Mouse (Mus musculus) kidney, adult 2 months (tissue): ENCODE data around the gene Chst4.

Source experiments
- CTCF ChIP-seq: fragments of 200-500 bp; conservative IDR thresholded peaks from 2 replicates; pipeline ENCODE4 v1.5.1; 2011; ENCODE audit warnings: low read depth, mild to moderate bottlenecking, control low read depth, low read length, moderate library complexity, mixed read lengths; ENCODE audit not compliant: insufficient read depth, insufficient read length
- POLR2A ChIP-seq: fragments of 200-500 bp; IDR thresholded peaks from one replicate; pipeline ENCODE4 v1.6.1; 2011; ENCODE audit warnings: low read depth, low read length, control low read depth

DNA sequence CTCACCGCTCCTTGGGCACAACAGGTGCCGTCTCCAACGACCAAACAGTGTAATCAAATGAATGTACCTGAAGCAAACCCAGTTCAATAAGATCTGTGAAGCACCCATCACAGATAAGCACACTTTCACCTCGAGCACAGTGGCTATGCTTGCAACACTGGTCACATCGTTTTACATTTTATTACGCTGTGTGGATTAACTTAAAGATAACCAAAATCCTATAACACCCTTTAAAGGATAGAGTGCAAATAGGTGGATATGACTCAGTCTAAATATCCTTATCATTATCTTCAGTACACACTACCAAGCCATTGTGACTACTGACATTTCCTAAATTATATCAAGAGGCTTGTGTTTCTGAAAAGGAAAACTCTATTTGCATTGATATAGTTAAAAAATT, 11.7 kb upstream of the Chst4 start:
- TF ChIP-seq POLR2A (no peak), CTCF (no peak)
